Mouse (Mus musculus) erythroblast, adult 5-6 weeks (primary cell): ENCODE results near the gene Snapc4. TPM values are rescaled to one million over a fixed set of nuclear protein-coding genes. Genes with fewer than 3 reads are reported as not detected.
A peak's percentile ranks its signal among the peaks of the same experiment; 100 is the strongest.

Source experiments
- ATAC-seq: replicated peaks from 2 replicates; pipeline ENCODE4 v1.8.0; 2016; ENCODE audit warnings: moderate number of reproducible peaks, mild to moderate bottlenecking, moderate TSS enrichment, inconsistent platforms; ENCODE audit not compliant: poor library complexity, low FRiP score, severe bottlenecking
- total RNA-seq, 2 experiments: library from RNA; stranded (forward) in 1 of 2; stranded (reverse) in 1 of 2; fragments of 150-400 nt in 1 of 2; fragments of 200-764, 138-1000 nt in 1 of 2; gene quantifications; 2 replicates each; pipeline versions ENCODE4 v1.2.3 to v1.2.4; 2015 to 2017; ENCODE audit warnings: low replicate concordance in 2 of 2

Gene Snapc4
- total RNA-seq, 2 experiments from 2014 or later: 0.85 to 12.3 TPM

DNA sequence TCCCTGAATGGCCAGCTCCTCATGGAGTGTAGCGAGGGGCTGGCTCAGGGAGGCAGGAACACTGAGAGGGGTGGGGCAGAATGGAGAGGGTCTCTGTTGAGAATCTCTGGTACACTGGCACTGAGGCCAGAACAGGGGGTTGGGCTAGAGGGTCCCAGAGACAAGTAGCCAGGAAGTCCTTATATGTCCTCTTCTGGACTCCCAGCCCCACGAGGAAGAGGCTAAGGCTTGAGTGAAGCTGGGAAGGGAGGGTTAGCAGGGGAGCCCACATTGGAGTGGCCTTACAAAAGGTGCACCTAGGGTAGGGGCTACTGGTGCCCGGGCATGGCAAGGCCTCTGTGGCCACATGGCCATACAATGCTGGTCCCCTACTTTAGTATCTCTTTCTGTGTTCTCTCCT is 63.1 kb downstream of the Snapc4 start:
- ATAC-seq: no peak

DNA sequence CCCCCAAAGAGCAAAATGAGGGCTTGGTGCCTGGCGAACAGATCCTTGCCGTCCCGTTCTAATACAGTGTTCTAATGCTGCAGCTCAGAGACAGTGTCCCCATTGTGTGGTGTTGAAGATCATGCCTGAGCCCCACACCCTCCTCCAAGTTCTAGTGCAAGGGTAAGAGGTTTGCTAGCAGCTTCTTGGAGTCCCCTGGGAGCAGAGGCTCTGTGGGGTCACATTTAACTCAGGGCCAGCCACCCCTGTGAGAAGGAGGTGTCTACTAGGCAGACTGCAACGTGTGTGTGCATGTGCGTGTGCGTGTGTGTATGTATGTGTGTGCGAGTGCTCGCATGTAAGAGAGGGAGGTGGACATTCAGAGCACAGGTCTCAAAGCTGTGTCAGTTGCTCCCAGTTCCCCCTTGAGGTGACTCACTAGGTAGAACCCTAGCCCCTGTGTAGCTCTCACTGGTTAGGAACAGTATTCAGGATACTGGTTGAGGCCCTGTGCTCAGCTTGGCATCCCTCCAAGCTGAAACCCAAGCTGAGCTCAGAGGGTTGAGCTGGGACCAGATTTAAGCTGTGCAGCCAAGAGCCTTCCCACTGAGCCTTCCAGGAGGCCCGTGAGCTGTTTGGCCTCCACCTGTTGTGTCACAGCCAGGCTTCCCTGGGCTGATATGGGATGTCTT is 63.7 kb downstream of the Snapc4 start:
- ATAC-seq: no peak

DNA sequence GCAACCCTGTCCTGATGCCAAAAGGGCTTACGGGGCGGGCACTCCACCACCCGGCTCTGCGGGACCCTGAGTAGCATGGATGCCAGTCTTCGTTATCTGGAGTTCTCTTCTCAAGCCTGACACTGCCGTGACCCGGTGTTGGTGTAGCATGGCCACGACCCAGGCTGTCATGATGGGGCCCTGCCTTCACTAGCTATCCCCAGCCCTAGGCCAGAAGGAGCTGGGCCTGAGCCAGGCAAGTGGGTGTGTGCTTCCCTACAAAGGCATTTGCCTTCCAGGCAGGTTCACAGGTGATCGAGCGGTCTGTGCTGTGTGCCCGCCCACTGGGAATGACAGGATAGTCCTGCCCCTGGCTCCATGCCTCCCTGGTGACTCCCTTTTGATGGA is 64.5 kb downstream of the Snapc4 start:
- no peak for ATAC-seq

DNA sequence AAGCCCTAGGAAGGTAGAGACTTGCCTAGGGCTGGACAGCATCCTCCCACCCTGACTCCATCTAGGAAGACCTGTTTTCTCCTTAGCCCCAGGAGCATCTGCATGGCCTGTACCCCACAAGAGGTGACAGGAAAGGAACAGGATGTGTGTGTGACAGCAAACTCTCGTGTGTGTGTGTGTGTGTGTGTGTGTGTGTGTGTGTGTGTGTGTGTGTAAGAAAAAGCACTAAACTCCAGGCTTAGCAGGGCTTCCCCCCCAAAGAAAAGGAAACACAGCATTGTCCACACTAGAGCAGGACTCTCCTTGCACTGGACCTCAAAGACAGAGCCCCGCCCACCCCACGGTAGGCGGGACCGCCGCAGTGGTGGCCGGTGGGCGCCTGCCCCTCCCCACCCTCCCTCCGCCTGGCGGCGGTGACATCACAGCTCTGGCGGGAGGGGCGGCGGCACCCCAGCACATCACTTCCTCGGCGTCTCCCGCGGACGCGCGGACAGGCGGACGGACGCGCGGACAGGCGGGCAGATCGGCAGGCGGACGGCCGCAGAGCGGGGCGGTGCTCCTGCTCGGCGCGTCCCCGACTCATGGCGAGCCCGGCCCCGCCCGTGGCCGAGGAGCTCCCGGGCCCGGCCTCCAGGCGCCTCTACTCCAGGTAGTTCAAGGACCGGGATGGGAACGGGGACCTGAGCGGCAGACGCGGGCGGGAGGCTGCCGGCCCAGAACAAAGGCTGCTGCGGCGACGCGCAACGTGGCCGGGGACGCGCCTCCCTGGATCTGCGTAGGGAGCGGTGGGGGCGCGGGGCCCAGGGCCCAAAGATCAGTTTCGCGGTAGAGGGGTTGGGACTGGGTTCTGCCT is 65.2 kb downstream of the Snapc4 start, which contains the start of gene Gpsm1:
Gene Gpsm1, plus strand, starts transcription at position 444 of the 853 bp plus-strand sequence.
- ATAC-seq: no peak

DNA sequence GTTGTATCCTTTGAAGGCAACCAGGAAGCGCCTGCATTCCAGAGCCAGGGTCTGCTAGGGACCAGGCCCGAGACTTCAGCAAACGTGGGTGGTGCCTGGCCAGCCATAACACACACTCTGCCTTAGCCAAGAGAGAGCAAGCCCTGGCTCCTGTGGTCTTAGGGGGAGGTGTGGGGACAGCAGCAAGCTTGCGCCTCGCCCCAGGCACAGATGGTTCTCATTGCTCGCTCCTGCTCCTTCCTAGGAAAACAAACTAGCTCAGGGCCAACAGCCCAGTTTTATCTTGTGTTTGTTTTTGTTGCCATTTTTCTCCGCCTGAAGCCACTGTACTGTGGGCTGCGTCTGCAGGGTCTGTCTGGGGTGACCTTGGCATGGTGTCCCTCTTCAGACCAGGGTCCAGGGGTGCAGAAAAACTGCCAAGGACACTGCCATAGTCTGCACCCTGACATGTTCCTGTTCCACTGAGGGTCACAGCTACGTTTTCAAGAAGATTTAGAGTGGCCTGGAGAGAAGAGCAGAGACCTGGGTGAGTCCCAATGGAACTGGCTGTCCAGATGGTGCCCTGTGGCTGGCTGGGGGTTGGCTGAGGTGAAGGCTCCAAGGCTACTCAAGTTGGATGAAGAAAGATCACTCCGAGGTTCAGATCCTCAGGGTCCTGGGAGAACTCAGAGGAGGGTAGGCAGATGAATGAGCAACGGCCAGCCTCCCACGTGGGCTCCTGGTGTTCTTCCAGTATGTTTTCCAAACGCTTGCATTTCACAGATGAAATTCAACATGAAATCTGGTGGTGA is 66.0 kb downstream of the Snapc4 start:
- ATAC-seq: 0 out of 2 replicates have a peak, but pooled peaks have one; percentile 9

DNA sequence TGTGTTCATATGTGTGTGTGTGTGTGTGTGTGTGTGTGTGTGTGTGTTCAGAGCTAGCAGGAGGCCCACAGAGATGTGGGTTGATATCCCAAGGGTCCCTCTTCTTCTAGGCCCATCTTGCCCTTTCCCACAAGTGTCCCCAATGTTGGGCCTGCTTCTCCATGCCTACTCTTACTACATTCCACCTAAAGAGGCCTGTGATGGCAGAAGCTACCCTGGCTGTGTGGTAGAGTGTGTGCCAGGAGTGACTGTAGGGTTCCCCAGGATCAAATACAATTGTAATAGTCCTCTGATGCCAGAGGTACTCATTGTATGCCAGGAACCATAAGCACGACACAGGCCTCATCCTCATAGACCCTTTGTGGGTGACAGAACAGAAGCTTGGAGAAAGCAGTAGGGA is 67.1 kb downstream of the Snapc4 start:
- ATAC-seq: no peak

DNA sequence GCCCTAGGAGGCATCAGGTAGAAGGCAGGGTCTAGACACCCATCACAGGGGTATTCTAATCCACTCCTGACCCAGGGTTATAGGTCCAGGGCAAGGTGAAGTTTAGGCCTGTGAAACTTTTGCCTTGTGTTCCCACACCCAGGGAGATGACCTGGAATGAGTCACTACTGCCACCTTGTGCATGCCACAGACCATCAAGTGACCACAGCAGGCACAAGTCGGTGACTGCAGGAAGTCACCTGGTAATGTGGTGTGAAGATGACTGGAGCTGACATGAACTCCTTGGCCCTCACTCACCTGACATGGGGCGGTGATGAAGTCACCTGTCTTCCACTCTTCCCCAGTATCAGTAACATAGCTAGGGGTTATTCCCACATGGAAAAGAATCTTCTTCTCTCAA is 67.6 kb downstream of the Snapc4 start:
- ATAC-seq: no peak

Other genes with a start within 250 kb of the Snapc4 start
- not detected in 2 replicates for gene Lhx3, start 172.4 kb downstream of the Snapc4 start, total RNA-seq (2015; ENCODE audit: low replicate concordance)
- gene Lhx3, start 172.4 kb downstream of the Snapc4 start, total RNA-seq (2017; ENCODE audit: low replicate concordance): not detected in 2 replicates
- gene Qsox2, start 143.1 kb downstream of the Snapc4 start, total RNA-seq (2015; ENCODE audit: low replicate concordance): 1.7 and 2.1 TPM in 2 replicates
- 0.60 and 1.7 TPM in 2 replicates for gene Qsox2, start 143.1 kb downstream of the Snapc4 start, total RNA-seq (2017; ENCODE audit: low replicate concordance)
- gene Ccdc187, start 86.1 kb downstream of the Snapc4 start, total RNA-seq (2015; ENCODE audit: low replicate concordance): not detected in 2 replicates
- not detected in 2 replicates for gene Ccdc187, start 86.1 kb downstream of the Snapc4 start, total RNA-seq (2017; ENCODE audit: low replicate concordance)
- gene Gpsm1, start 65.1 kb downstream of the Snapc4 start, total RNA-seq (2015; ENCODE audit: low replicate concordance): 0.77 and 1.5 TPM in 2 replicates
- 1.7 and 2.0 TPM in 2 replicates for gene Gpsm1, start 65.1 kb downstream of the Snapc4 start, total RNA-seq (2017; ENCODE audit: low replicate concordance)
- gene Dnlz, start 28.5 kb downstream of the Snapc4 start, total RNA-seq (2015; ENCODE audit: low replicate concordance): 2.7 TPM in 1 of 2 replicates, not detected in the other
- gene Dnlz, start 28.5 kb downstream of the Snapc4 start, total RNA-seq (2017; ENCODE audit: low replicate concordance): 1.1 and 2.0 TPM in 2 replicates
- gene Card9, start 19.7 kb downstream of the Snapc4 start, total RNA-seq (2015; ENCODE audit: low replicate concordance): 5.9 and 11.9 TPM in 2 replicates
- 20.4 and 32.5 TPM in 2 replicates for gene Card9, start 19.7 kb downstream of the Snapc4 start, total RNA-seq (2017; ENCODE audit: low replicate concordance)
- gene Entr1, start 8.7 kb upstream of the Snapc4 start, total RNA-seq (2015; ENCODE audit: low replicate concordance): 17.8 and 25.0 TPM in 2 replicates
- 17.3 and 19.2 TPM in 2 replicates for gene Entr1, start 8.7 kb upstream of the Snapc4 start, total RNA-seq (2017; ENCODE audit: low replicate concordance)
- gene Pmpca, start 8.7 kb upstream of the Snapc4 start, total RNA-seq (2015; ENCODE audit: low replicate concordance): 6.5 TPM in 2 replicates
- gene Pmpca, start 8.7 kb upstream of the Snapc4 start, total RNA-seq (2017; ENCODE audit: low replicate concordance): 12.1 and 24.0 TPM in 2 replicates
- 4.0 and 4.6 TPM in 2 replicates for gene Inpp5e, start 28.6 kb upstream of the Snapc4 start, total RNA-seq (2015; ENCODE audit: low replicate concordance)
- 2.5 and 4.5 TPM in 2 replicates for gene Inpp5e, start 28.6 kb upstream of the Snapc4 start, total RNA-seq (2017; ENCODE audit: low replicate concordance)
- gene Sec16a, start 64.6 kb upstream of the Snapc4 start, total RNA-seq (2015; ENCODE audit: low replicate concordance): 12.5 and 18.8 TPM in 2 replicates
- 9.3 and 14.9 TPM in 2 replicates for gene Sec16a, start 64.6 kb upstream of the Snapc4 start, total RNA-seq (2017; ENCODE audit: low replicate concordance)
- gene Notch1, start 136.0 kb upstream of the Snapc4 start, total RNA-seq (2015; ENCODE audit: low replicate concordance): 7.3 and 10.0 TPM in 2 replicates
- gene Notch1, start 136.0 kb upstream of the Snapc4 start, total RNA-seq (2017; ENCODE audit: low replicate concordance): 3.3 and 4.6 TPM in 2 replicates
- 7.5 TPM in 1 of 2 replicates, not detected in the other for gene Egfl7, start 199.4 kb upstream of the Snapc4 start, total RNA-seq (2015; ENCODE audit: low replicate concordance)
- 4.9 and 8.2 TPM in 2 replicates for gene Egfl7, start 199.4 kb upstream of the Snapc4 start, total RNA-seq (2017; ENCODE audit: low replicate concordance)
- gene Gm20532, start 206.0 kb upstream of the Snapc4 start, total RNA-seq (2015; ENCODE audit: low replicate concordance): not detected in 2 replicates
- not detected in 2 replicates for gene Gm20532, start 206.0 kb upstream of the Snapc4 start, total RNA-seq (2017; ENCODE audit: low replicate concordance)
- gene Agpat2, start 223.8 kb upstream of the Snapc4 start, total RNA-seq (2015; ENCODE audit: low replicate concordance): 17.1 and 32.7 TPM in 2 replicates
- gene Agpat2, start 223.8 kb upstream of the Snapc4 start, total RNA-seq (2017; ENCODE audit: low replicate concordance): 23.0 and 24.4 TPM in 2 replicates
- gene Fam69b, start 247.8 kb upstream of the Snapc4 start, total RNA-seq (2015; ENCODE audit: low replicate concordance): not detected in 2 replicates
- gene Fam69b, start 247.8 kb upstream of the Snapc4 start, total RNA-seq (2017; ENCODE audit: low replicate concordance): 0.34 TPM in 1 of 2 replicates, not detected in the other